Mouse (Mus musculus) kidney, embryonic 16.5 days (tissue): ENCODE data around the gene Zc3h12b. TPM values are rescaled to one million over a fixed set of nuclear protein-coding genes. Genes with fewer than 3 reads are reported as not detected.
A peak's percentile ranks its signal among the peaks of the same experiment; 100 is the strongest.

Experiments used
- ATAC-seq: fragments of 200-750 bp; cut with Nextera tagmentation; 2 replicates; pipeline ENCODE4 v1.8.0; 2017; ENCODE audit warnings: moderate TSS enrichment; ENCODE audit not compliant: low FRiP score, low TSS enrichment
- H3K27ac ChIP-seq: fragments of 300-500 bp; sonication (generic); 2 replicates; pipeline ENCODE4 v1.5.1; 2014; ENCODE audit warnings: low read length
- H3K27me3 ChIP-seq: fragments of 300-500 bp; sonication (generic); 2 replicates; pipeline ENCODE4 v1.6.1; 2014; ENCODE audit warnings: low read length, control low read depth, mixed read lengths; ENCODE audit not compliant: insufficient read depth
- H3K36me3 ChIP-seq: fragments of 300-500 bp; sonication (generic); 2 replicates; pipeline ENCODE4 v1.6.1; 2014; ENCODE audit warnings: low read length, control low read depth, mixed read lengths; ENCODE audit not compliant: insufficient read depth
- H3K4me1 ChIP-seq: fragments of 300-500 bp; sonication (generic); 2 replicates; pipeline ENCODE4 v1.6.1; 2014; ENCODE audit warnings: low read length, control low read depth, mixed read lengths; ENCODE audit not compliant: insufficient read depth
- H3K4me2 ChIP-seq: fragments of 300-500 bp; sonication (generic); replicated peaks from 2 replicates; pipeline ENCODE4 v1.6.1; 2014; ENCODE audit warnings: low read depth, low read length
- H3K4me3 ChIP-seq: fragments of 300-500 bp; sonication (generic); 2 replicates; pipeline ENCODE4 v1.5.1; 2014; ENCODE audit warnings: mild to moderate bottlenecking, low read length
- H3K9ac ChIP-seq: fragments of 300-500 bp; sonication (generic); replicated peaks from 2 replicates; pipeline ENCODE4 v1.6.1; 2014; ENCODE audit warnings: low read length
- H3K9me3 ChIP-seq: fragments of 300-500 bp; sonication (generic); 2 replicates; pipeline ENCODE4 v1.6.1; 2016; ENCODE audit warnings: low read length, control low read depth
- WGBS: fragments of 180-500 bp; shearing (Covaris S2); extraction: QIAGEN DNeasy Blood & Tissue Kit; methylation state at CpG from one replicate; pipeline ENCODE4 v1.1.7; 2014; 5-methylcytosine and 5-hydroxymethylcytosine counted together
- polyA plus RNA-seq: library from polyadenylated mRNA; unstranded; fragments of >200 nt; fragmentation: Nextera tagmentation; extraction: Ambion mirVana; gene quantifications from 2 replicates; pipeline ENCODE4 v1.2.1, GENCODE M21; 2015

Zc3h12b gene
- polyA plus RNA-seq, 1 experiment from 2014 or later: 2.3 TPM

GRCm38 (mm10) chrX:95969116-95969515 is 257.6 kb downstream of the Zc3h12b start:
- Histone ChIP-seq H3K27me3 (no peaks in the 10 kb centered on the region), H3K4me1 (no peaks in the 10 kb centered on the region), H3K9me3 (no peaks in the 10 kb centered on the region), H3K4me2 (0 out of 2 replicates have a peak overlapping the region, but pooled peaks have one; percentile 59), H3K4me3 (no peak overlapping the region), H3K9ac (no peak overlapping the region), H3K36me3 (no peaks in the 10 kb centered on the region), H3K27ac (no peak overlapping the region)
- ATAC-seq: no peak; the same call in 1 of the 2 replicates
- 48% methylated on average over 6 of the region's 6 CpGs for WGBS

- 90% methylated on average over 9 of the region's 9 CpGs for WGBS
- no peak overlapping the region for H3K9ac ChIP-seq
Observed at GRCm38 (mm10) chrX:95969936-95970335, 258.5 kb downstream of the Zc3h12b start.

More at GRCm38 (mm10) chrX:95969936-95970335, 258.5 kb downstream of the Zc3h12b start:
- Histone ChIP-seq H3K4me2 (no peak overlapping the region), H3K4me1 (no peaks in the 10 kb centered on the region), H3K9me3 (no peaks in the 10 kb centered on the region), H3K36me3 (no peaks in the 10 kb centered on the region), H3K4me3 (no peak overlapping the region), H3K27me3 (no peaks in the 10 kb centered on the region), H3K27ac (no peak overlapping the region)
- ATAC-seq: no peak

Other genes with a start within 250 kb of the Zc3h12b start
- gene Asb12, start 153.7 kb upstream of the Zc3h12b start, polyA plus RNA-seq: 0.16 TPM in 1 of 2 replicates, not detected in the other
- not detected in 2 replicates for gene Pfn5, start 153.6 kb upstream of the Zc3h12b start, polyA plus RNA-seq
- 22.5 and 22.7 TPM in 2 replicates for gene Zc4h2, start 53.2 kb upstream of the Zc3h12b start, polyA plus RNA-seq
- 72.8 and 74.0 TPM in 2 replicates for gene Las1l, start 245.3 kb downstream of the Zc3h12b start, polyA plus RNA-seq